Mouse (Mus musculus) lung, postnatal 0 days (tissue): ENCODE measurements at regions not wholly inside any gene's neighbourhood (a gene's known extent, or its start where the extent isn't known, plus 50 kb on each side); places are given as distances from the start of the nearest gene placed in this dataset.

Source experiments
- CTCF ChIP-seq: IDR thresholded peaks from 2 replicates; pipeline ENCODE4 v1.5.1; 2016; ENCODE audit warnings: antibody characterized with exemption, mild to moderate bottlenecking
- EP300 ChIP-seq: IDR thresholded peaks from 2 replicates; pipeline ENCODE4 v1.6.1; 2016; ENCODE audit warnings: antibody characterized with exemption, mild to moderate bottlenecking, control low read depth

GRCm38 (mm10) chr13:118245546-118245945 lies 140.9 kb upstream of the B430218F22Rik start:
- no peak for TF ChIP-seq CTCF
- TF ChIP-seq EP300: no peak
